Mouse (Mus musculus): ENCODE measurements around the gene Tph2.

The Tph2 gene

GRCm38 (mm10) chr10:115137016-115137415 is 47.8 kb downstream of the Tph2 start:
- DNase-seq (ENCODE audit: low spot score): no peak

DNA sequence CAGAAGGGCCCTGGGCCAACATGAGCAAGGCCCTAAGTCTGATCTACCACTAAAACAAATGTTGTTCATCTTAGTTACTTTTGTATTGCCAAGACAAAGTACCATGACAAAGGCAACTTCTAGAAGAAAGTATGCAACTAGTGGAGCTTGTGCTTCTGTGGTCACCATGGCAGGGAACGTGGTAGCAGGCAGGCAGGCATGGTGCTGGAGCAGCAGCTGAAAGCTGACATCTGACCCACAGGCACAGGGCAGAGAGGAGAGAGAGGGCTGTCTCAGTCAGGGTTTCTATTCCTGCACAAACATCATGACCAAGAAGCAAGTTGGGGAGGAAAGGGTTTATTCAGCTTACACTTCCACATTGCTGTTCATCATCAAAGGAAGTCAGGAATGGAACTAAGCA is 56.9 kb downstream of the Tph2 start:
- DNase-seq (ENCODE audit: low spot score): no peak

DNA sequence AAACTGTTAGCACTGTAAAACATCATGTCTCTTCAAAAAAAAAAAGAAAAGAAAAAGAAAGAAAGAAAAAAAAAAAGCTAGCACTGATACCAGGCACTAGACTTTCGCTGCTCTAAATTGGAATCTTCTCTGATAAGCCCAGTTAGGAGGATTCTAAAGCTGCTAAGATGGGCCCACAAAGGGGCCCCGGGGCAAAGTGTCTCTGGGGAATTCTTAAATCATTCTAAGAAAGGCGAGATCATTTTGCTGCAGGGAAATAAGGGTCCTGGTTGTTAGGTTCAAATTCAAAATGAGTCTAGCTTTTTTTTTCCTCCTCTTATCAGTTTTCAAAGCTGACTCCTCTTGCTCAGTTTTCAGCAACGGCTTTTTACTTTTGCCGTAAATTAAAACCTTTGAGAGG is 59.3 kb downstream of the Tph2 start:
- DNase-seq (ENCODE audit: low spot score): no peak

DNA sequence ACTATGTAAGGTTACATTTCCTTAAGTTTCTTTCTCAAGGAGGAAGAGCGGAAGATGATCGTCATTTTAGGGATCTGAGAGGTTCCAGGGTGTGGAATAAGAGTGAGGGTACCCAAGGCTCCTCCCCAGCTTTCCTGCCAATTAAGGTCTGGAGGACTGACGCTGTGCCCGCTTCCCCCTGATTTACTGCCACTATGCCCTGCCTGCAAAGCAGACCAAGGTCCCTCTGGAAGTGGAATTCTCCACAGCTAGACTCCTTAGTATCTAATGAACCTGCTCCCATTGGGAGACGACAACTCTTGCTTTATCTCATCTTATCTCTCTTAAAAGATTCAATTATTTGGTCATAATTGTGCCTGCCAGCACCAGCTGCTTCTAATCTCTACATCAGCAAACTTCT is 59.8 kb downstream of the Tph2 start:
- no peak for DNase-seq (ENCODE audit: low spot score)

DNA sequence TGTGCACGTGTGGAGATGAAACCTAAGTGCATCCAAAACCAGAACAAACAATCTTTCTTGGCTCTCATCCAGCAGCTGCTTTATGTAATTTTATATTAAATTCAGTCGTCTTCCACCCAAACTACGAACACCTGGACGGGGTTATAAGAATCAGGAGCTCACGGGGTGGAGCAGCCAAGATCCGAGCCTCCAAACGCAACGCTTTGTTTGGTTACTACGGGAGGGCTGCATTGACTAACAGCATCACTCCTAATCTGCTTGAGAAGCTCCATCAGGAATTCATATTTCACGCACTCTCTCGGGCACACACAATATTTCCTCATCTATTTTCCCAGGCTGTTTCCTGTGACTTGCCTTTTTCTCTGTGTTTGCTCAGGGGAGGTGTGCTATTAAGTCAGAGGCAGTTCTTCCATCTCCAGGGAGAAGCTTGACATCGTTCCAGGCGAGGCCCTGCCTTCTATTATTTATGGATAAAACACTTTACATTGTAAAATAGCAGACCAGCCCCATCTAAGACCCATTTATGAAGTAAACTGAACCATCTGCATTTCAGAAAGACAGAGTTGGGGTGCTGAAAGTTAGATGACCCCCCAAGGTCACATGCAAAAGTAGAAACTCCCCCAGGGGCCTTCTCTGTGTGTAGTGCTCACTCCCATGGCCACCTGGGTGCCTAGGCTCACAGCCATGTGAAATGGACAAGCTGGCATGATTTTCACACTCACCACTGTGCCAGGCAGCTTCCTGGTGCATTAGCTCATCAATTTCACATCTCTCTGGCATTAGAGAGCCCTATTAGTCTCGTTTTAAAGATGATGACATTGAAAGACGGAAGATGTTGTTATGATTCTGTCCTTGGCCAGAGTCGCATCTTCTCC is 76.9 kb downstream of the Tph2 start:
- no peak for DNase-seq (ENCODE audit: low spot score)

GRCm38 (mm10) chr10:115104175-115104574 is 80.6 kb downstream of the Tph2 start:
- DNase-seq (ENCODE audit: low spot score): no peak

GRCm38 (mm10) chr10:115099890-115100580 is 84.8 kb downstream of the Tph2 start:
- no peak for DNase-seq (ENCODE audit: low spot score)

DNA sequence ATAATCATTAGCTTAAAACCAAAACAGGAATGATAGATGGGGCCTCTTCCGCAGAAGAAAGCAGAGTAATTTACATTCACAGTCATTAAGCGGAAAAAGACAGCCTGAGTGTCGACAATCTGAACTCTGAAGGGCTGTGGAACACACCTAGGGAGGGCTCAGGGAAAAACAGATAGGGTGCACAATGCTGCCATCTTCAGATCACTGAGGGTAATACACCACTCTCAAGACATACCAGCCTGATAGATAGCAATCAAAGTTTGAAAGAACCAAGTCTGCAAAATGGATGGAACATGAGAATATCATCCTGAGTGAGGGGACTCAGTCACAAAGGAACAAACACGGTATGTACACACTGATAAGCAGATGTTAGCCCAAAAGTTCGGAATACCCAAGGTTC is 87.7 kb downstream of the Tph2 start:
- no peak for DNase-seq (ENCODE audit: low spot score)

GRCm38 (mm10) chr10:115096191-115096590 is 88.6 kb downstream of the Tph2 start:
- no peak for DNase-seq (ENCODE audit: low spot score)

- DNase-seq (ENCODE audit: low spot score): no peak
Observed at GRCm38 (mm10) chr10:115078232-115078631, 106.6 kb downstream of the Tph2 start.

DNA sequence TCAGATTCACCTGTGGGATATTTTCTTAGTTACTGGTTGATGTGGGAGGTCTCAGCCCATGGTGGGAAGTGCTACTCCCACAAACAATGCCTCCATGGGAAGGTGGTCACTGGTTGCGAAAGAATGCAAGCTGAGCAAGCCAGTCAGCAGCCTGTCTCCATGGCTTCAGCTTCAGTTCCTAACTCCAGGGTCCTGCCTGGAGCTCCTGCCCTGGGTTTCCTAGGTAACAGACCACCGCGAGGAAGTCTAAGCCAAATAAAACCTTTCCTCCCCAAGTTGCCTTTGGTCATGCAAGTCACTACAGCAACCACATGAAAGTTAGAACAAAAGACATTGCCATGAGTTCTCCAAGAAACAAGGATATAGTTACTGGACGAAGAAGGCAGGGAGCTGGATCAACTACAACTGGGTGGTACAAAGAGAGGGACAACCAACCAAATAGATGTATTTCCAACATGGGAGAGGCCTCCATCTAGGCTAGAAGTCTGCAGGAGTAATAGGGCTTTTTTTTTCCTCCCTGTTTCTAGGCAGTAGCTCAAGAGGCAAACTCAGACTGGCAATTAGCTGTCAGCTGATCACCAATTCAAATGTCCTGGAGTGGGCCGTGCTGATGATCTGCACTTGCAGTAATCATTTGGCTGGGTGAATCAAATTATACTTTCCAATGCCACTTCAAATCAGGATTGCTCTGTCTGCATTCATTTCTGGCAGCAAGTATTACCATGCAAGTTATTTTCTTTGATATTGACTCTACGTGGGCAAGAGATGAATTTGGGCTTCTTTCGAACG is 115.5 kb downstream of the Tph2 start:
- no peak for DNase-seq (ENCODE audit: low spot score)

DNA sequence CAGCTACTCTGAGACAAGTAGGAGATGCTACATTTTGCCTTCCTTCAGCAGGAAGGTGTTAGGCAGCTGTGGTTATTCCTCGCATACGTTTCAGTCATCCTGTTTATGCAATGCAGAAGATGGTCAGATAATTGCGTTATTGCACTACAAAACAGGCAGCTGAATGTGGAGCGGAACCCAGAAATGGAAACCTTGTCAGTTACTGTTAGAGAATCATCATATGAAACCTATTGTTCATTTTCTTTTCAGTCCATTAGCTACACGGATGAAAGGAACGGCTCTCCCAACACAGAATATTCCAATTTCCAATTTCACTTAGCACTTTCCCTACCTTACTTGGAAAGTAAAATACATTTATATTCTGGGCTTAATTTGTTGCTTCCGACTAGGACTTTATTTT is 120.9 kb downstream of the Tph2 start:
- DNase-seq (ENCODE audit: low spot score): no peak

DNA sequence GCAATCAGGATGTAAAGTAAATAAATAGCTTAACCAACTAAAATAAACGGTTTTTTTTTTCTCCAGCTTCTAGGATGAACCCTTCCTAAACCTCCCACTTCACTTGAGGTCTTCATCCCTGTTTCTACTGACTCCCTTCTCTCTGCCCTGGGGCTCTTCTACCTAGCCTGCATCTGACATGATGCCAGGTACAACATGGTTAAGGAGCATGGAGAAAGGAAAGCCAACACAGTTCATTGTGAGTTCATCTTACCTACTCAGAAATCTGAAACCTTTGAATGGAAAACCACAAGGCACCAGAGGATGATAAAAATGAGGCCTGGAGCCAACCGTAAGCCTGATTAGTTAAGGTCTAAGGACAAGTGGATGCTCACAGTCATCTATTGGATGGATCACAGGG is 123.3 kb downstream of the Tph2 start:
- no peak for DNase-seq (ENCODE audit: low spot score)

GRCm38 (mm10) chr10:115060759-115061158 is 124.1 kb downstream of the Tph2 start:
- no peak for DNase-seq (ENCODE audit: low spot score)

DNA sequence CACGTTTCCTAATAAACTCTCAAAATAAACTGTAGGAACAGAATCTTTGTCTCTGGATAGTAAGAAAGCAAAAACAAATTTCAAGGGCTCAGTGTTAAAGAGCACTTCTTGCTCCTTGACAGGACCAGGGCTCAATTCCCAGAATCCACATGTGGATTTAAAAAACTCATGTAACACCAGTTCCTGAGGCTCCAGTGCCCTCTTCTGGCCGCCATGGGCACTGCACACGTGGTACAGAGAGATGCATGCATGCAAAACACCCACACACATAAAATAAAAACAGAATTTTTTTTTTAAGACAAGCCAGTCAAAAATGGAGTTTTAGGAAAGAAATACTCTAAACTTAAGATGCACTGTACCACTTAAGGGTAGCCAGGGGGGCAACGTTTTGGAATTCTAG is 133.2 kb downstream of the Tph2 start:
- no peak for DNase-seq (ENCODE audit: low spot score)

DNA sequence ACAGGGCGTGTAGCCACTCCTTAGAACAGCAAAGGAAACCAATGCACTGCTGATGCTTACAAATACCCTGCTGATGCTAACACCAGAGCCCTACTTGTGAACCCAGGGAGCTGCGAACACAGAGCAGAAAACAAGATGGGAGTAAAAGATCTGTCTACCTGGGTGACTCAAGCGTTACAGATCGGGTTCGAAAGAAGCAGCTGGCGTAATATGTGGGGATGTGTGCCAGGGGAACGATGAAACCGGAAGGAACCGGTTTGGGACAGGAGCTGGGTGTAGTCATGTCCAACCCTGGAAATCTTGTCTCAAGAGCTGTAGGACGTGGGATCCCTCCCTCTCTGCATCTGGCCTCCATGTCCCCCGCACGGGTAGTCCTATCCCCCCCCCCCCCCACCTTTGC is 134.1 kb downstream of the Tph2 start:
- DNase-seq (ENCODE audit: low spot score): no peak

GRCm38 (mm10) chr10:115050178-115050577 is 134.6 kb downstream of the Tph2 start:
- DNase-seq (ENCODE audit: low spot score): no peak

DNA sequence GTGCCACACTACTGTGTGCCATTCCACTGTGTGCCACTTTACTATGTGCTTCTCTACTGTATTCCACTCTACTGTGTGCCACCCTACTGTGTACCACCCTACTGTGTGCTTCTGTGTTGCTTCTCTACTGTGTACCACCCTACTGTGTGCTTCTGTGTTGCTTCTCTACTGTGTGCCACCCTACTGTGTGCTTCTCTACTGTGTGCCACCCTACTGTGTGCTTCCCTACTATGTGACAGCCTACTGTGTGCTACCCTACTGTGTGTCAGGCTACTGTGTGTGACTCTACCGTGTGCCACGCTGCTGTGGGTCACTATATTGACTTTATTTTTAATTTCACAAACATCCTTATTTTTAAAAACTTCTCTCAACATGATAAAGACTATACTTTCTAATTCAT is 136.3 kb downstream of the Tph2 start:
- no peak for DNase-seq (ENCODE audit: low spot score)

GRCm38 (mm10) chr10:115035748-115036147 is 149.1 kb downstream of the Tph2 start:
- DNase-seq (ENCODE audit: low spot score): no peak
